Mouse (Mus musculus): Measurements from ENCODE around the gene Ebpl. TPM values are rescaled to one million over a fixed set of nuclear protein-coding genes. Genes with fewer than 3 reads are reported as not detected.
A peak's percentile ranks its signal among the peaks of the same experiment; 100 is the strongest.

Gene Ebpl
- polyA plus RNA-seq (2016; fragmentation: Nextera tagmentation; extraction: Ambion mirVana), result 10.6 and 11.0 TPM in 2 replicates

- H3K27ac ChIP-seq (replicated peaks), result peak within 1 kb of the TSS; percentile 94
- under 1% methylated on average over 40 of the region's 40 CpGs for WGBS
- DNase-seq (ENCODE audit: low spot score), result peak; percentile 90
- H3K36me3 ChIP-seq, result 0 out of 2 replicates have a peak, but pooled peaks cover 7% of the 10 kb centered on the region
- H3K27me3 ChIP-seq (ENCODE audit: low read depth, poor library complexity, severe bottlenecking), result no peaks in the 10 kb centered on the region
- H3K9me3 ChIP-seq (replicated peaks), result no peaks in the 10 kb centered on the region
- H3K4me1 ChIP-seq, result peaks cover 10% of the 10 kb centered on the region
- peak within 1 kb of the TSS; percentile 83 for H3K4me3 ChIP-seq
Observed at GRCm38 (mm10) chr14:61360131-61360980, at the start of gene Ebpl. TSS of gene Ebpl (minus strand) at chr14:61360439.

GRCm38 (mm10) chr14:61410020-61410419 is 49.8 kb upstream of the Ebpl start:
- Histone ChIP-seq H3K4me3 (no peak overlapping the region), H3K36me3 (peaks cover 6% of the 10 kb centered on the region), H3K27me3 (ENCODE audit: low read depth, poor library complexity, severe bottlenecking) (no peaks in the 10 kb centered on the region), H3K9me3 (replicated peaks) (no peaks in the 10 kb centered on the region), H3K4me1 (peaks cover 9% of the 10 kb centered on the region), H3K27ac (replicated peaks) (no peak overlapping the region)
- DNase-seq (ENCODE audit: low spot score), result no peak
- WGBS, result 80% methylated on average over 2 of the region's 2 CpGs

GRCm38 (mm10) chr14:61407055-61407454 is 46.8 kb upstream of the Ebpl start:
- no peak overlapping the region for H3K27ac ChIP-seq (replicated peaks)
- no peaks in the 10 kb centered on the region for H3K4me1 ChIP-seq
- H3K36me3 ChIP-seq, result peaks cover 12% of the 10 kb centered on the region
- no peak overlapping the region for H3K4me3 ChIP-seq
- no peaks in the 10 kb centered on the region for H3K27me3 ChIP-seq (ENCODE audit: low read depth, poor library complexity, severe bottlenecking)
- WGBS, result 88% methylated on average over 3 of the region's 3 CpGs
- no peak for DNase-seq (ENCODE audit: low spot score)
- no peaks in the 10 kb centered on the region for H3K9me3 ChIP-seq (replicated peaks)

- Histone ChIP-seq H3K9me3 (replicated peaks) (no peaks in the 10 kb centered on the region), H3K4me3 (no peak overlapping the region), H3K27ac (replicated peaks) (no peak overlapping the region), H3K36me3 (peaks cover 25% of the 10 kb centered on the region), H3K27me3 (ENCODE audit: low read depth, poor library complexity, severe bottlenecking) (no peaks in the 10 kb centered on the region), H3K4me1 (no peaks in the 10 kb centered on the region)
- no peak for DNase-seq (ENCODE audit: low spot score)
Observed at GRCm38 (mm10) chr14:61405761-61406160, 45.5 kb upstream of the Ebpl start.

- Histone ChIP-seq H3K27ac (replicated peaks) (no peak overlapping the region), H3K36me3 (peaks cover 33% of the 10 kb centered on the region), H3K4me1 (no peaks in the 10 kb centered on the region), H3K27me3 (ENCODE audit: low read depth, poor library complexity, severe bottlenecking) (no peaks in the 10 kb centered on the region), H3K4me3 (no peak overlapping the region), H3K9me3 (replicated peaks) (no peaks in the 10 kb centered on the region)
- 81% methylated on average over 3 of the region's 3 CpGs for WGBS
- no peak for DNase-seq (ENCODE audit: low spot score)
Observed at GRCm38 (mm10) chr14:61404941-61405340, 44.7 kb upstream of the Ebpl start.

- Histone ChIP-seq H3K27me3 (ENCODE audit: low read depth, poor library complexity, severe bottlenecking) (no peaks in the 10 kb centered on the region), H3K4me3 (no peak overlapping the region), H3K27ac (replicated peaks) (no peak overlapping the region), H3K4me1 (no peaks in the 10 kb centered on the region), H3K36me3 (peaks cover 52% of the 10 kb centered on the region), H3K9me3 (replicated peaks) (no peaks in the 10 kb centered on the region)
- no peak for DNase-seq (ENCODE audit: low spot score)
- 93% methylated on average over 6 of the region's 6 CpGs for WGBS
Observed at GRCm38 (mm10) chr14:61394745-61395144, 34.5 kb upstream of the Ebpl start.

GRCm38 (mm10) chr14:61390586-61390985 is 30.3 kb upstream of the Ebpl start:
- Histone ChIP-seq H3K9me3 (replicated peaks) (no peaks in the 10 kb centered on the region), H3K4me3 (no peak overlapping the region), H3K36me3 (peaks cover 58% of the 10 kb centered on the region), H3K4me1 (no peaks in the 10 kb centered on the region), H3K27me3 (ENCODE audit: low read depth, poor library complexity, severe bottlenecking) (no peaks in the 10 kb centered on the region), H3K27ac (replicated peaks) (no peak overlapping the region)
- 90% methylated on average over 3 of the region's 3 CpGs for WGBS
- no peak for DNase-seq (ENCODE audit: low spot score)

- no peak overlapping the region for H3K4me3 ChIP-seq
- peaks cover 70% of the 10 kb centered on the region for H3K36me3 ChIP-seq
- DNase-seq (ENCODE audit: low spot score), result no peak
- H3K27ac ChIP-seq (replicated peaks), result no peak overlapping the region
- 93% methylated on average over 2 of the region's 2 CpGs for WGBS
- H3K9me3 ChIP-seq (replicated peaks), result no peaks in the 10 kb centered on the region
- H3K27me3 ChIP-seq (ENCODE audit: low read depth, poor library complexity, severe bottlenecking), result no peaks in the 10 kb centered on the region
- no peaks in the 10 kb centered on the region for H3K4me1 ChIP-seq
Observed at GRCm38 (mm10) chr14:61367290-61367689, 7.1 kb upstream of the Ebpl start.

- H3K4me1 ChIP-seq, result peaks cover 10% of the 10 kb centered on the region
- peaks cover 43% of the 10 kb centered on the region for H3K36me3 ChIP-seq
- no peaks in the 10 kb centered on the region for H3K9me3 ChIP-seq (replicated peaks)
- no peaks in the 10 kb centered on the region for H3K27me3 ChIP-seq (ENCODE audit: low read depth, poor library complexity, severe bottlenecking)
- no peak overlapping the region for H3K4me3 ChIP-seq
- H3K27ac ChIP-seq (replicated peaks), result no peak overlapping the region
- WGBS, result 93% methylated on average over 3 of the region's 3 CpGs
- no peak for DNase-seq (ENCODE audit: low spot score)
Observed at GRCm38 (mm10) chr14:61364656-61365055, 4.4 kb upstream of the Ebpl start.

GRCm38 (mm10) chr14:61363734-61364133 is 3.5 kb upstream of the Ebpl start:
- Histone ChIP-seq H3K36me3 (peaks cover 36% of the 10 kb centered on the region), H3K4me3 (no peak overlapping the region), H3K27ac (replicated peaks) (no peak overlapping the region), H3K27me3 (ENCODE audit: low read depth, poor library complexity, severe bottlenecking) (no peaks in the 10 kb centered on the region), H3K4me1 (peaks cover 10% of the 10 kb centered on the region), H3K9me3 (replicated peaks) (no peaks in the 10 kb centered on the region)
- DNase-seq (ENCODE audit: low spot score), result no peak
- WGBS, result 95% methylated on average over 2 of the region's 2 CpGs

- DNase-seq (ENCODE audit: low spot score), result no peak
- Histone ChIP-seq H3K4me3 (no peak overlapping the region), H3K9me3 (replicated peaks) (no peaks in the 10 kb centered on the region), H3K4me1 (peaks cover 10% of the 10 kb centered on the region), H3K27ac (replicated peaks) (no peak overlapping the region), H3K36me3 (peaks cover 21% of the 10 kb centered on the region), H3K27me3 (ENCODE audit: low read depth, poor library complexity, severe bottlenecking) (no peaks in the 10 kb centered on the region)
- 93% methylated on average over 2 of the region's 2 CpGs for WGBS
Observed at GRCm38 (mm10) chr14:61362268-61362667, 2.0 kb upstream of the Ebpl start.

- 67% methylated on average over 3 of the region's 3 CpGs for WGBS
- Histone ChIP-seq H3K4me3 (peak overlapping the region; percentile 83), H3K27ac (replicated peaks) (peak overlapping the region; percentile 94), H3K27me3 (ENCODE audit: low read depth, poor library complexity, severe bottlenecking) (no peaks in the 10 kb centered on the region), H3K4me1 (peaks cover 10% of the 10 kb centered on the region), H3K9me3 (replicated peaks) (no peaks in the 10 kb centered on the region), H3K36me3 (peaks cover 9% of the 10 kb centered on the region; the same call in 1 of the 2 replicates)
- no peak for DNase-seq (ENCODE audit: low spot score)
Observed at GRCm38 (mm10) chr14:61360981-61361511, 807 bp upstream of the Ebpl start.

Data from midbrain, embryonic 10.5 days (tissue).